Mouse (Mus musculus): Measurements from ENCODE around the gene L3hypdh. TPM values are rescaled to one million over a fixed set of nuclear protein-coding genes. Genes with fewer than 3 reads are reported as not detected.
"Not testable (repeated sequence)": the region's sequence is repeated elsewhere in the genome, so short reads cannot be mapped to it uniquely, and the experiment has no call there.

L3hypdh gene
- polyA plus RNA-seq, 1 experiment = 5.9 TPM

DNA sequence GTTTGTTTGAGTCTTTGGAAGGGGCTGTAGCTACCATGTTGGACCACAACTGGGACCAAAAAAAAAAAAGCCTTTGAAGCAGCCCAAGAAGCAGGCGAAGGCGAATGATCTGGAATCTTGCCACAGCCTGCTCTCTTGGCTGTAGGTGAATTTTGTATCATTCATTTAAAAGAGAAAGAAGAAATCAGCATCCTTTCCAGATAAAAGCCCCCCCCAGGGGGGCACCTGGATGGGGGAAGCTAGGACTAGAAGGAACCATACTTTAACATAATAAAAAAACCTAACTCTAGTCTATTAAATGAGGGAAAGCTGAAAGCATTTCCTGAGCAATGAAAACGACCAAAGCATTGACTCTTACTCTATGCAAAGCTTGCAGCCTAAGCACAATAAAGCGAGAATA lies 34.4 kb downstream of the L3hypdh start:
- 83% methylated on average over 4 of the region's 4 CpGs for WGBS
- no peak for DNase-seq
- no peaks in the 10 kb centered on the region for H3K4me1 ChIP-seq (ENCODE audit: control insufficient read depth, insufficient read depth, low read length)
- TF ChIP-seq POLR2A (IDR thresholded peaks at IDR 0.05; ENCODE audit: borderline replicate concordance, insufficient read depth, low read length) (no peak), CTCF (IDR thresholded peaks at IDR 0.05; ENCODE audit: borderline replicate concordance, insufficient read depth, low read depth, low read length) (no peak)
- no peak overlapping the region for H3K4me3 ChIP-seq (replicated peaks; ENCODE audit: insufficient read depth, low read depth, low read length)
- H3K27me3 ChIP-seq (ENCODE audit: control insufficient read depth, insufficient read depth, low read length) = no peaks in the 10 kb centered on the region
- H3K27ac ChIP-seq (ENCODE audit: insufficient read depth, low read length) = no peak overlapping the region

- H3K4me1 ChIP-seq (ENCODE audit: control insufficient read depth, insufficient read depth, low read length); H3K27ac ChIP-seq (ENCODE audit: insufficient read depth, low read length); DNase-seq; H3K27me3 ChIP-seq (ENCODE audit: control insufficient read depth, insufficient read depth, low read length); H3K4me3 ChIP-seq (replicated peaks; ENCODE audit: insufficient read depth, low read depth, low read length): not testable (repeated sequence)
- WGBS = 92% methylated on average over 5 of the region's 5 CpGs
Measured at GRCm38 (mm10) chr12:72050156-72050555, 35.1 kb downstream of the L3hypdh start.

GRCm38 (mm10) chr12:72047513-72047912 lies 37.7 kb downstream of the L3hypdh start:
- no peak for DNase-seq
- no peaks in the 10 kb centered on the region; the same call in 1 of the 2 replicates for H3K27me3 ChIP-seq (ENCODE audit: control insufficient read depth, insufficient read depth, low read length)
- no peaks in the 10 kb centered on the region for H3K4me1 ChIP-seq (ENCODE audit: control insufficient read depth, insufficient read depth, low read length)
- no peak overlapping the region for H3K4me3 ChIP-seq (replicated peaks; ENCODE audit: insufficient read depth, low read depth, low read length)
- TF ChIP-seq CTCF (IDR thresholded peaks at IDR 0.05; ENCODE audit: borderline replicate concordance, insufficient read depth, low read depth, low read length) (peak; percentile 42; the same call in 1 of the 2 replicates), POLR2A (IDR thresholded peaks at IDR 0.05; ENCODE audit: borderline replicate concordance, insufficient read depth, low read length) (no peak)
- WGBS = 0% methylated on average over 2 of the region's 2 CpGs
- no peak overlapping the region for H3K27ac ChIP-seq (ENCODE audit: insufficient read depth, low read length)

- H3K4me1 ChIP-seq (ENCODE audit: control insufficient read depth, insufficient read depth, low read length) = no peaks in the 10 kb centered on the region
- 98% methylated on average over 3 of the region's 3 CpGs for WGBS
Measured at GRCm38 (mm10) chr12:72041238-72041637, 44.0 kb downstream of the L3hypdh start.

GRCm38 (mm10) chr12:72039501-72039900 lies 45.7 kb downstream of the L3hypdh start:
- H3K4me1 ChIP-seq (ENCODE audit: control insufficient read depth, insufficient read depth, low read length) = no peaks in the 10 kb centered on the region
- TF ChIP-seq POLR2A (IDR thresholded peaks at IDR 0.05; ENCODE audit: borderline replicate concordance, insufficient read depth, low read length) (no peak), CTCF (IDR thresholded peaks at IDR 0.05; ENCODE audit: borderline replicate concordance, insufficient read depth, low read depth, low read length) (no peak)
- no peaks in the 10 kb centered on the region for H3K27me3 ChIP-seq (ENCODE audit: control insufficient read depth, insufficient read depth, low read length)
- no peak overlapping the region for H3K4me3 ChIP-seq (replicated peaks; ENCODE audit: insufficient read depth, low read depth, low read length)
- 21% methylated on average over 8 of the region's 8 CpGs for WGBS
- no peak for DNase-seq
- H3K27ac ChIP-seq (ENCODE audit: insufficient read depth, low read length) = no peak overlapping the region

More at GRCm38 (mm10) chr12:72041238-72041637, 44.0 kb downstream of the L3hypdh start:
- Histone ChIP-seq H3K4me3 (replicated peaks; ENCODE audit: insufficient read depth, low read depth, low read length) (no peak overlapping the region), H3K27ac (ENCODE audit: insufficient read depth, low read length) (no peak overlapping the region), H3K27me3 (ENCODE audit: control insufficient read depth, insufficient read depth, low read length) (no peaks in the 10 kb centered on the region; the same call in 1 of the 2 replicates)
- TF ChIP-seq CTCF (IDR thresholded peaks at IDR 0.05; ENCODE audit: borderline replicate concordance, insufficient read depth, low read depth, low read length) = no peak
- no peak for DNase-seq

- 48% methylated on average over 2 of the region's 2 CpGs for WGBS
- no peak for TF ChIP-seq CTCF (IDR thresholded peaks at IDR 0.05; ENCODE audit: borderline replicate concordance, insufficient read depth, low read depth, low read length)
- no peak for TF ChIP-seq POLR2A (IDR thresholded peaks at IDR 0.05; ENCODE audit: borderline replicate concordance, insufficient read depth, low read length)
- no peaks in the 10 kb centered on the region for H3K4me1 ChIP-seq (ENCODE audit: control insufficient read depth, insufficient read depth, low read length)
- H3K27me3 ChIP-seq (ENCODE audit: control insufficient read depth, insufficient read depth, low read length) = no peaks in the 10 kb centered on the region
- no peak overlapping the region for H3K27ac ChIP-seq (ENCODE audit: insufficient read depth, low read length)
- no peak for DNase-seq
- H3K4me3 ChIP-seq (replicated peaks; ENCODE audit: insufficient read depth, low read depth, low read length) = no peak overlapping the region
Measured at GRCm38 (mm10) chr12:72038866-72039265, 46.4 kb downstream of the L3hypdh start.

- H3K4me1 ChIP-seq (ENCODE audit: control insufficient read depth, insufficient read depth, low read length) = no peaks in the 10 kb centered on the region
- WGBS = 91% methylated on average over 6 of the region's 6 CpGs
- TF ChIP-seq CTCF (IDR thresholded peaks at IDR 0.05; ENCODE audit: borderline replicate concordance, insufficient read depth, low read depth, low read length) (no peak), POLR2A (IDR thresholded peaks at IDR 0.05; ENCODE audit: borderline replicate concordance, insufficient read depth, low read length) (no peak)
- DNase-seq = no peak
- no peak overlapping the region for H3K27ac ChIP-seq (ENCODE audit: insufficient read depth, low read length)
- H3K4me3 ChIP-seq (replicated peaks; ENCODE audit: insufficient read depth, low read depth, low read length) = no peak overlapping the region
- H3K27me3 ChIP-seq (ENCODE audit: control insufficient read depth, insufficient read depth, low read length) = no peaks in the 10 kb centered on the region
Measured at GRCm38 (mm10) chr12:72037049-72037448, 48.2 kb downstream of the L3hypdh start.

DNA sequence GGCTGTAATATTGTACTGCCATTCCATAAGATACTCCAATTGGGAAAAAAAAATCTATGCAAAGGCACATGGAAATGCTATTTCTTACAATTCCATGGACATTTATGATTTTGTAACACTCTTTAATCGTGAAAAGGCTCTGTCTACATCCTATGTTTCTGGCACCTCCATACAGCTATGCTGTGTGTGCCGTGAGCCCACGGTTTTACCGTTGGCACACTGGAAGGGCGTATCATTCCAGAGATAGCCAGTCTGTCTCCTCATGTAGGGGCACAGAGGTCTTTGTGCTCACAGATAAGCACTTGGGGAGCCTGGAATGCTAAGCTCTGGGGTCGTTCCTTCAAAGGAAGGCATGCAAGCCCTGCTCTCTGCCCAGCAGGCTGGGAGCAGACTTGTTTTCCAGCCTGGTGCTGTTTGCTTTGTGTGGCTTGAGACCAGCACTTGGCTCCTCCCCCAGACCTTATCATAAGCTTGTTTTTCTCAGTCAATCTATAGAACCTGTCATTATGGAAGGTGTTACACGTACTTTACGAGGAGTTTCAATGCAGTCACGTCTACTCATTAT lies 49.1 kb downstream of the L3hypdh start:
- no peak for DNase-seq
- 78% methylated on average over 9 of the region's 9 CpGs for WGBS
- TF ChIP-seq CTCF (IDR thresholded peaks at IDR 0.05; ENCODE audit: borderline replicate concordance, insufficient read depth, low read depth, low read length) (no peak), POLR2A (IDR thresholded peaks at IDR 0.05; ENCODE audit: borderline replicate concordance, insufficient read depth, low read length) (no peak)
- no peak overlapping the region for H3K4me3 ChIP-seq (replicated peaks; ENCODE audit: insufficient read depth, low read depth, low read length)
- no peaks in the 10 kb centered on the region for H3K4me1 ChIP-seq (ENCODE audit: control insufficient read depth, insufficient read depth, low read length)
- no peak overlapping the region for H3K27ac ChIP-seq (ENCODE audit: insufficient read depth, low read length)
- no peaks in the 10 kb centered on the region for H3K27me3 ChIP-seq (ENCODE audit: control insufficient read depth, insufficient read depth, low read length)

Measured in cerebellum, adult 2 months (tissue).